Mouse (Mus musculus) adrenal gland (tissue): Measurements from ENCODE around the gene Bcl10.
"Not testable (repeated sequence)": the region's sequence is repeated elsewhere in the genome, so short reads cannot be mapped to it uniquely, and the experiment has no call there.

Experiments used
- intact Hi-C: fragments of 180-260 bp; cut with DNase I; formaldehyde crosslinking; loops from one replicate; pipeline ENCODE4 v1.15.1; 2025

Bcl10 gene

GRCm38 (mm10) chr3:145947539-145948204 lies 25.1 kb downstream of the Bcl10 start:
- intact Hi-C loops, result loop anchor here (10.0 kb wide), 1 partner anchor 47 kb away; no protein-coding TSS in a partner anchor

- intact Hi-C loops, result loop anchor here (2.0 to 5.0 kb wide), 2 partner anchors 102 to 229 kb away; no protein-coding TSS in a partner anchor
Observed at GRCm38 (mm10) chr3:145950034-145950814, 27.6 kb downstream of the Bcl10 start.

GRCm38 (mm10) chr3:145950815-145951130 lies 28.2 kb downstream of the Bcl10 start:
- intact Hi-C loops, result loop anchor here (2.0 to 5.0 kb wide), 2 partner anchors 102 to 228 kb away; no protein-coding TSS in a partner anchor

GRCm38 (mm10) chr3:145951287-145952165 lies 28.9 kb downstream of the Bcl10 start:
- intact Hi-C loops, result loop anchor here (2.0 to 5.0 kb wide), 2 partner anchors 101 to 227 kb away; no protein-coding TSS in a partner anchor

- intact Hi-C loops, result loop anchor here (5.0 kb wide), 1 partner anchor 99 kb away; no protein-coding TSS in a partner anchor
Observed at GRCm38 (mm10) chr3:145952945-145953344, 30.3 kb downstream of the Bcl10 start.

- intact Hi-C loops, result loop anchor here (5.0 kb wide), 1 partner anchor 99 kb away; no protein-coding TSS in a partner anchor
Observed at GRCm38 (mm10) chr3:145953411-145953810, 30.8 kb downstream of the Bcl10 start.

GRCm38 (mm10) chr3:145959824-145960223 lies 37.2 kb downstream of the Bcl10 start:
- intact Hi-C loops, result no loop called here

- intact Hi-C loops, result no loop called here
Observed at GRCm38 (mm10) chr3:145962411-145962810, 39.8 kb downstream of the Bcl10 start.

GRCm38 (mm10) chr3:145963101-145964017 lies 40.8 kb downstream of the Bcl10 start:
- intact Hi-C loops, result no loop called here

- intact Hi-C loops, result no loop called here
Observed at GRCm38 (mm10) chr3:145964018-145964387, 41.4 kb downstream of the Bcl10 start.

- intact Hi-C loops, result no loop called here
Observed at GRCm38 (mm10) chr3:145964473-145964872, 41.9 kb downstream of the Bcl10 start.

GRCm38 (mm10) chr3:145965583-145965982 lies 43.0 kb downstream of the Bcl10 start:
- intact Hi-C loops, result not testable (repeated sequence)

GRCm38 (mm10) chr3:145966806-145967205 lies 44.2 kb downstream of the Bcl10 start:
- intact Hi-C loops, result no loop called here

- intact Hi-C loops, result no loop called here
Observed at GRCm38 (mm10) chr3:145969031-145969501, 46.5 kb downstream of the Bcl10 start.

- intact Hi-C loops, result no loop called here
Observed at GRCm38 (mm10) chr3:145971501-145971900, 48.9 kb downstream of the Bcl10 start.

- intact Hi-C loops, result no loop called here
Observed at GRCm38 (mm10) chr3:145974986-145975385, 52.4 kb downstream of the Bcl10 start.
